Mouse (Mus musculus) kidney, postnatal 10 days (tissue): ENCODE data around the gene Eya4.

Experiments
- DNase-seq: peaks from one replicate; pipeline ENCODE4 v3.0.0; 2021; ENCODE audit warnings: mixed read lengths

Gene Eya4

DNA sequence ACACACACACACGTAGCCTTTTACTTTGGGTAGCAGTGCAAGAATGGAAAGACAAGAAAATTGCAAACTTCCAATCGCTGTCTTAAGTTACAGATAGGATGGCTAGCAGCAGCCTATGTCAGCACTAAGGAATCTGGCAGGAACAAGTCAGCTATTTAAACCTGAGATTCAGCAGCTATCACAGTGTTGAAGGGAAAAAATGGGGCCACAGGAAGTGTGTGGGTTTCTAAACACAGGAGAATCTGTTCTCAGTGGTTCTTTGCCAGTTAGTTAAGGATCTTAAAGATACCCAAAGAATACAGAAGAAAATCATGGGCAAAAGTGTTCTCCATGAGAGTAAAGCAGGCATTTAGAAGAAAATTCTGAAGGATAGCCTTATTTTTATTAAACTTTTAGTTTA lies 206.0 kb downstream of the Eya4 start:
- no peak for DNase-seq

DNA sequence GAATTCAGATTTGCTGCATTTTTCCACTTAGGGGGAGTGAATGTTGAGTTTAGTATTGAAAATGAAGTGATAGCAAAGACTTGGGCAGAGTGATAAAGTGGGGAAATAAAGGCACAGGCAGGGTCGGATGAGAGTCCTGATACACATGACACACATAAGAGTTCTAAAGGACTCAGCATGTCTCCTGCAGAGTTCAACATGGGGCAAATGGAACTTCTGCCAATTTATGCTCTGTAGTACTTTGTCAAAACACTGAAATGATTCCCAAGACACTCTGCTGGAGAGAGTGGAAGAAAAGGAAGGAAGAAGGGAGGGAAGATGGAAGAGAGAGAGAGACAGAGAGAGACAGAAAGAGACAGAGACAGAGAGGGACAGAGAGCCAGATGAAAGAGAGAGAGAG lies 222.6 kb downstream of the Eya4 start:
- no peak for DNase-seq

DNA sequence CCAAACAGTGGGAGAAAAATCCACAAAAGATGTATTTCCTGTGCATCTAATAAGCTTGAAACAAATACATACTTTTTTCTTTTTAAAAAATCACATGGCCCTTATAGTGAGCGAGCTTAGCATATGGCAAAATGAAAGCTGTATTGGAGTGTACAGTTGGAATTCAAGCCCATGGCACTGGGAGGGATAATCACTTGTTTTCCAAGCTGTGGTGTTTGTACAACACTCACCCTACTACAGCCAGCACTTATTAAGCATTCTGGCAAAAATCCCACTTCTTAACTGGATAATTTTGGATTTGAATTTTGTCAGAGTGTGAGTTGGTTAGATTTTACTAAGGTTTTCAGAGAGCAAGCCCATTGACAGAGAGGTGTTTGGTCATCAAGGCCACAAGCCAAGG lies 223.4 kb downstream of the Eya4 start:
- no peak for DNase-seq

DNA sequence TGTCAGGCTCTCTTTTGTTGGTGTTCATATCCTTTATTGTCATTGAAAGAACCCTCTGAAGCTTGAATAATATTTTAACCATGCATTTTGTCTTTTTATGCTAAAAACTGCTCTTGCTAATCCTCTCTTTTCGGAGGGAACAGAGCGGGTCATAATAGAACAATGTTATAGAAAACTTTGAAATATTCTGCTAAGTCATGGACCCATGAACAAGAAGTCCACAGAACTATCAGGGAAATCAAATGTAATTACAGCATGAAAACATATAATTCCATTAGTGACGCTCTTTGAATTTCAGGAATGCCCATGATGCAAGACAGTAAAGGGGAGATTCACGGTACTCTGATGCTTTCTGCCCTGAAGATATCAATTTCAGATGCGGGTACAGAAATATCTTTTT lies 224.1 kb downstream of the Eya4 start:
- no peak for DNase-seq

DNA sequence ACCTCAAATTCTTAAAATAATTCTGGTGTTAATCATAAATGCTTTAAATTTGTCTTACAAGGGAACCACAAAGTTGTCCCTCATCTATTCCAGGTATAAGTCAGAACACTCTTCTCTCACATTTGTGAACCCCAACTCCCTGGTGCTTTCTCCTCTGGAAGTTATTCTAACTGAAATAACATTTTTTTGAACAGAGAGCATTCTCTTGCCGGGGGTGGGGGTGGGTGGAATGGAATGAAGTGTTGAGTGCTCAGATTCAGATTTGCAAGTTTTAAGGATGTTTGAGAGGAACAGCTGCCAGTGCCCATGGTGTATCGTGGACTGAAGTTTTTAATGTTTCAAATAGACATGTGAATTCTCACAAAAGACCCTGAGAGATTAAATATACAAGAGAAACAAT lies 230.1 kb downstream of the Eya4 start:
- DNase-seq = no peak

DNA sequence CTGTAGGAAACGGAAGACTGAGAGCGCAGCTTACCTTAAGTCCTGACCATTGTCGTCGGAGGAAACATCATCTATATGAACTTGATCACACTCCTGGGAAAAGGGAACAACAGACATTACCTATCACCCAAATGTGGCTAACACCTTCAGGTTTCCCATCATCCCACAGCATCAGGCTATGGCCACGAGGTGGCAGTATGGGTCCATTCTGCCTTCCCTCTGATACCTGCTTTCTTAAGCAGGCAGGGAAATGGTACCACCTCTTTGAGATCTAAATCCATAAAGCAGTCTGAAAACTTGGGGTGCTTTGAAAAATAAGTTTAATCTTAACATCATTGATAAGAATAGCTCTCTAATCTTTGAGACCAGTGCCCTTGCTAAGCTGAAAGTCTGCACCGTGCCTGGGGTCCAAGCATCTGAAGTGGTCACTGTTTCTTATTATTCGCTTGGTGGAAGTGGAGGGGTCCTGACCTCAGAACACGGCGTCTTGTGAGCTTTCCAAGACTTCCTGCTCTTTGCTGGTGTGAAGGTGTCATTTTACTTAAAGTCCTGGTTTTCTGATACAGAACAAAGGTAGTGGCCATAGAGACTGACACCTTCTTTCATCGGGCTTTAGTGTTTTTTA lies 233.7 kb downstream of the Eya4 start:
- DNase-seq = peak; percentile 85

DNA sequence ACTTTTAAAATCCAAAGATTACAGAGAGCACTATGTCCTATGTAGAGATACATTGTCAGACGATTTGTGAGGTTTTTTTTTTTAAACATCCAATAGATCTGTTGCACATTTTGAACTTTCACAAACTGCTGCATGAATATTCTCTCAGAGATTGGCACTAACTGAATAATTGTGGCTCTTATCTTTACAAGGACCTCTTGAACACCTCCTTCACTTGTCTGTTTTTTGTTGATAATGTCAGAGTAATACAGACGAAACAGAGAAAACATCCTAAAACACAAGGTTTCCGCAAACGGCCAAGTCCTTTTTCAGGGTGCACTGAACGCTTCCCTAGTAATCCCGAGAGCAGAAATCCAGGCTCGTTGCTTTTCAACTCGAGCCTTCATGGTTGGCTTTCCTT lies 234.5 kb downstream of the Eya4 start:
- DNase-seq = no peak

DNA sequence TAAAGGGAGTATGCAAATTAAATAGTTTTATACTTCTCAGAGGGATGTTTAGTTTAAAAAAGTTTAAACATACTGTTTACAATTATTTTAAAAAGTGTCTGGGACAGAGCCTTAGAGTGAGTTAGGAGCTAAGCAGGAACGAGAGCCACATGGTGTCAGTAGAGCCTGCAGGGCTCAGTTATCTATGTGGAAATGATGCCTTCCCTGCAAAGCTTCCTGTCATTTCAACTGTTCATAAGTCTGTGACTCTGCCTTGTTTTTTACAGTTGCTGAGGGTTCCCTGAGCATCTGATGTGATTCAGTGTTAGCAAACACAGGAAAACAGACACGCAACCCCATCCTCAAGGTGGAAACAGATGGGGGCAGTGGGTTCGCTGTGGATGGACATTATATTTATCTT lies 235.3 kb downstream of the Eya4 start:
- DNase-seq = no peak

DNA sequence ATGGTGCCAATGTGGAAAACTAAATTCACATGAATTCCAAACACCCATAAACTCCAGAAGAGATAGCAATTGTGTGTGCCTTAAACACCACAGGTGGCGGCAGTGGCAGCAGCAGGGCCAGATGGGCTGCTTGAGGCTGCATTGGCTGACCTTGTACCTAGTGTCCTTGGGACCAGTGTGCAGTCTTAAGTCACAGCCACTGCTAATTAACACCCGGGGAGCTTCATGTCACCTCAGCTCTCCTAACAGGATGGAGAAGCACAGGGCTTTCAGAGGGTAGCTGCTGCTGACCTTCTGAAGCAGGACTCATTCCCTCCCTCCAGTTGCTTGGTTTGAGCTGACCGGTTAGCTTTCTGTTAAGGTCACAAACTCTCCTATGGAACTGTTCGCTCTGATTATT lies 242.5 kb downstream of the Eya4 start:
- DNase-seq = no peak

DNA sequence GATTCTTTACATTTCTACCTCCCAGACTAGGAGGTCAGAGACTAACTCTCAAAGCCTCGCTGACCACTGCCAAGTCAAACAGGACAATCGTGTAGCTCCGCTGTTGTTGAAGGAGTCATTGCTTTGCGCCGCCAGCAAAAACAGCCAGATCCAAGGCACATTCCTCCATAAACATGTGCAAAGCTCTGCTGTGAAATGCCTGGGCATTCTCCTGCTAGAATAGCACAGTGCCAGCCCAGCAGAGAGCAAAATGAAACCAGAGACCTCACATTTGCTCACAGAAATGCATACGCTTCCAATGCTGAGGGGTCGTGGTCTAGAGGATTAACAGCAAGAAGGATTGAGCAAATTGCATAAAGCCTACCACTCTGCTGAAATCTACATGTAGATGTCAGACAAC lies 258.1 kb downstream of the Eya4 start:
- DNase-seq = no peak

DNA sequence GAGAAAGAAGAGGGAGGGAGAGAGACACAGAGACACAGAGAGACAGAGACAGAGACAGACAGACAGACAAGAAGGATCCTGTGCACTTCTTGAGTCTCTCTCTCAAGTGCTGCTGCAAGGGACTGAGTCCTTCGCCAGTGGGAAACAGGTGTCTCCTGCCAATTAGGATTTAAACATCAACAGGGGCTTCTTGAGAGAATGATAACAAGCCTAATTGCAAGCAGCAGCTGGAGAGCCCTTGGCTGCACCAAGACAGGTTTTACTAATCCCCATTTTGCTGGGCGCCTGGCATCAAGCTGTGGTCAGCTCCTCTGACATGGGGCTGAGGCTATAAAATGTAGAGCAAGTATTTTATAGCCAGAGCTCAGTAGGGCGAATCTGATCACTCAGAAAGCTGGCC lies 259.0 kb downstream of the Eya4 start:
- no peak for DNase-seq

DNA sequence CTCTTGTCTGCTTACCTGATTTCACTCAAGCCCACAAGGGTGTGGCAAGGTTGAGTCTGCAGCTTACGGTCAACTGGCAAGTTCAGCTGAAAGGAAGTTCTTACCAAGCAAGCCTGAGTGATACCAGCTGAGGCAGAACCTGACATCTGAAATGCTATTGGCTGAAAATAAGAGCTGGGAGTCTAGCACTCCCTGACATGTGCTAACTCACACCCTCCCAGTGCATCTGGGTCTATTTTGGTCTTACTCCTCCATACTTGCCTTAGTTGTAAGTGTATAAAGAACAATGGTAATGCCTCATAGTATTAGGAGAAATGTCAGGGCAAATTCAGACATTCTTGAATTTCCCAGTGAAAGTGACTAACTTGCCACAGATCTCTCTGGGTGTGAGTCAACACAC lies 260.3 kb downstream of the Eya4 start:
- no peak for DNase-seq

DNA sequence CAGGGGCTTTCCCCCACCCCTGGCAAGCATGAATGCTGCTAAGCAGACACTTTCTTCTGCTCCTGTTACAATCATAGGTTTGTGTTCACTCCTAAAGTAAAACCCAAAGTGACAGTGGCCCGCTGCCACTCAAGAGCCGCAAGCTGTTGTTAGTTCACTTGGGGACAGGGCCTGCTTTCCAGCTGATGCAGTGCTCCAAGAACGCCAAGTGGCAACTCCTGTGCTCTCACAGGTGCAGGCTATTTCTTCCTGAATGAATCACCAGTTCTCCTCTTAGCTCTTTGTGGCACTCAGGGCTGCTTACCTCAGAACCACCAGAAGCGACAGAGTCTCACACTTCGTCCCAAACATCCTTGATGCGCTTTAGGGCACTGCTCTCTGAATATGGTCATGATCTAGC lies 261.3 kb downstream of the Eya4 start:
- no peak for DNase-seq

DNA sequence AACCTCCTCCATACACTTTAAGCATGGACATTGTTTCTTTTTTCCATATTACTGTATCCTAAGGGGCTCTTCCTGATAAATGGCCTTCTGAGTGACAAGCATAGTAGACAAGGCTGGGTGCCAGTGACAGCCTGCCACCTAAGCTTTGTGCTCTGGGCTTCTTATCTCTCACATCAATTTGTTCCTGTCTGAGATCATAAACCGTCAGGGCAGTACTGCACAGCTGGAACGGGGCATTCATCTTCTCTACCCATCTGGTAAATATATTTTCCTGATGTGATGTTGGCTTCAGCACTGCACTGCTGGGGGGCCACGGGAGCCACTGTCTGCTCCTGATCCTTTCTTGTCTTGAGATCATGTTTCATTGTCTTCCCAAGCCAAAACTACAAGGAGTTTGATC lies 261.8 kb downstream of the Eya4 start:
- DNase-seq = no peak

DNA sequence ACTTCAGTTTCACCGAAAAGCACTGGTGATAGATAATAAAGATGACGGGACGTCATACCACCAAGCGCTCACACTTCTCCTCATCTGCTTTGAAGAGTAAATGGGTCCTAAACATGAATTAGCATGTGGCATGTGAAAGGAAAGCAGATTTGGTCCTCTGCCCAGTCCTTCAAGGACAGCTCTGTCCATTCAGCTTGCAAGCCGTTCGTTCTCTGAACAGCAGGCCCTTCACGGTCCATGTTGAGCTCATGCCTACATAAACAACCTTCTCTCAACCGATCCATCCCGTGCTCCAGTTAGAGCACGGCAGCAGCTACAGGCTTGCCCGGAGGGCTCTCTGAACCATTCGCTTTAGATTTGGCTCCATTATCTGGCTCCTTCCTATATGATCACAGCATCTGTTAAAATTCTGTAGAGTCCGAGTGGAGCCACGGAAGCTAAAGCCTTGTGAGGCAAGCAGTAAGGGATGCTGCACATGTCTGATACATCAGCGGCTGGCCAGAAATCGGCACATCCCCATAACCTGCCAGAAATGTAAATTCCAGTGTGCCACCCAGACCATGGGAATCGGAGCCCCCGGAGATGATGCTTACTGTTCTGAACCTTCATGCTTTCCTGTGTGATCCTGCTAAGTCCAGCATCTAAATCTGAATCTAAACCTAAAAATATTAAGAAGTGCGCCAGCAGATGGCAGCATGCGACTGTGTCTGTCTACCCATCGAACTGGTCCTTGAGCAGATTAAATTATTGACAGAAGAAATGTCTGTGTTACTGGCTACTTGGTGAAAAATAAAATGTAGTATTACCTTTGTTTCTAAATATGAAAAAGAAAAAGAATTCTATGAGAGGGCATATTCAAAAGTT lies 264.0 kb downstream of the Eya4 start:
- peak; percentile 85 for DNase-seq

DNA sequence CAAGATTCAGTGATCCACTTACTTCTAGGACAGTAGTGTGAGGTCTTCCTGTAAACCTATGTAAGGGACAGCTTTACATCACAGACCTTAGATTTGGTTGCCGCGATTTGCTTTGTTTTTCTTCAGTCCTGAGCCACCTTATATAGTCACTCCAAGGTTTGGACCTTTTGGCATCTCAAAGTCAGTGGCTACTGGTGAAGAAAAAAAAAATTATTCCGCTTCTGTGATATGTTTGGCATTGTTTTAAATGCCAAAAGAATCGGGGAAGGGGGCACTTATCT lies 269.1 kb downstream of the Eya4 start:
- DNase-seq = no peak

DNA sequence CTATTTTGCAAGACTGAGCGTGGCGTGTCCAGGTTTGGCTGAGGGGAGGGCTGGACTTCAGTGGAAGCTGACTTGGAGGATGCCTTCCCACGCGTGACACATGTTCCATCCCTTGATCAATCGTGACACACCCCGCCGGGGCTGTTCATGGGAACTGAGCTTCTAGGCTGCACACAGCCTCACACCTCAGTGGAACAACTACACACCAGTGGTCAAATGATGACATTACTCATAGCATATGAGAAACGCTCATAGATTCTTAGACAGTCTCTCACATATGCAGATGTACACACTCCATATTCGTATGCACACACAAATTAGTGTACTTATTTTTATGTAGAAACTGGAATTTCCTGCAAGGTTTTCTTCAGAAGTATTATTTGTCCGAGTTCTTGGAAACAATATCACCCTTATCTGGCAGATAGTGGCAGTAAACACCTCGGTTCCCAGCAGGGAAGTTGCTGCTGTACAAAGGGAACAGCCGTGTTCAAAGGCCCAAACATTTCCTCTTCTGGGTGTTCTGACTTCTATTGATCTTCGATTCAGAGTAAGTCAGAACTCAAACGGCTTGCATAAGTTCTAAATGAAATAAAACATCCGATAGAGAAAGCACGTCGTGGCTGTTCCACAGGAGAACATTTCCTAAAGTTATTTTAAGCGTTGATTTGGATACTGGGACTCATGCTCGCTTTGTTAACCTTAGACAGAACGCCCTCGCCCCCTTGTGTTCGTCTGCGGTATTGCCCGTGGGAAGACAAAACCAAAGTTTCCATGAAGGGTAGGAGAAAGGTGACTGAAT lies 269.6 kb downstream of the Eya4 start:
- DNase-seq = peak; percentile 93

DNA sequence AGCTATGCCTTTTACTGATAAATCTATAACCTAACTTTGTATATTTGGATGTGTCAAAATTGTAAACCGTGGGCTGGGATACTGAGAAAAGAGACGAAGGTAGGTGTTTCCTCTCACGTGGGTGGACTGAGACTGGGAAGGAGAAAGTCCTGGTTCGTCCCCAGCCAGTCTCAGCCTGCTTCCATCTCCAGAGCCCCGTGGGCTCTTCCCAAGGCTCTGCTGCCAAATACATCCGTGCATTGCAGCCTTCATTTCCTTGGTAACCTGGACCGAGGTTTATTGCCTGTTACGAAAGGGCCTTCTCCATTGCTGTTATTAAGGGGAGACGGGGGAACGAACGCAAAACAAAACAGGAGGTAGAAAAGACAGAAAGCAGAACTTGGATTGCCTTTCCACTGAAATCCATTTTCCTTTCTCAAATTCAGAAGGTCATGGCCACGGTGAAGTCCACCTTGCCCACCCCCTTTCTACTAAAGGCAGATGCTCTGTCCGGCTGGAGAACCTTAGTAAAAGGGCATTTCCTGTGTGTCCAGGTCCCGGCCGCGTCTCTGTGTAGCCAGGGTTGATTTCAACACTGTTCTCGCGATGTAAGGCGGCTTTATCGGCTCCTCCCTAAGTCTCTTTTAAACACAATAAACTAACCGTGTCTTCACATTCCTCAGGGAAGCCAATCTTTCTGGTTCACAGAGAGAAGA lies 273.7 kb downstream of the Eya4 start:
- peak; percentile 66 for DNase-seq

DNA sequence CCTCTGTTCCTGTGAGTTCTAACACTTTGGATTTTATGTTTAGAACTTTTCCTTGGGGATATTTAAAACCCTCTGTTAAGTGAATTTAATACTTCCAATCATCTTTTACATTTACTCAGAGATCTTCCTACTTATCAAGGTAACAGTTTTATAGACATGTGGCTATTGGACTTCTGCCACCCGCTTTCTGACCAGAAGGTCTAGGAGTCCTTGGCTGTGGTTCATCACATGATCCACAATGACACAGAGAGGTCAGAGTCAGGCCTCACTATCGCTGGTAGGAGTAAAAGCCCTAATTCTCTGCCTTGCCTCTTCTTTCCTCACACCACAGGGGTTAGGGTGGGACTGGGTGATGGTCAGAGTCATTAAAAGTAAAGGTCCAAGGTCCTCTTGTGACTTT lies 277.2 kb downstream of the Eya4 start:
- no peak for DNase-seq

DNA sequence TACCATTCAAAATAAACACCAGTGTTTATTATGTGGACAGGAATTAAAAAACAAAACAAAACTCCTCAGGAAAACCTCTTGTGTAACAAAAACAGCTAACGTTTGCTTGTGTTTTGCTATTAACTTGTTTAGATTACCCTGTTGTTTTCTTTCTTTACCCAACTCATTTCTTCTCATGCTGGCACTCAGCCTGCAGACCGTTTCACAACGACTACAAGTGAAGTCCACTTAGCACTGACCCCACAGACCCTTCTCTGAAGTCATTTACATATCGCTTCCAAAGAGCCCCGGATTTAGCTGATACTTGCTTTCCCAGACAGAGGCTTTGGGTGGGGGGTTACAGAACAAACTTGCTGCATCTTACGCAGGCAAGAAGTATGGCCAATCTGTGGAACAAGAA lies 286.9 kb downstream of the Eya4 start:
- DNase-seq = no peak

DNA sequence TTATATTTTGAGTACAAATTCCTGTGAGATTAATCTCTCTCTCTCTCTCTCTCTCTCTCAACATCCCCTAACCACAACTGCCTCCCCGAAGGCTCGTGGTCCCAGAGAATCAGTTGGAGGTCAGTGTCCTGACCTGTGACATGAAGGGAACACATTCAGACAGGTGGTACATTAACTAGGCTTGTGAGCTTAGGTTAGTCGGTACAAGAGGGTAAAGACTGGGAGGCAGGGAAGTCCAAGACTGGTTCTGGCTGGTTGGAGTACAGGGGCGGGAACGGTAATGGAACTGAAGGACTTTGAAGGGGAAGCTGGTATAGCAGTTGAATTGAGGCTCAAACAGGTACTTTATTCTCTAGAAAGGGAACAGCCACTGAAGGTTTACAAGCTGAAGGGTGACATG lies 287.9 kb downstream of the Eya4 start:
- DNase-seq = no peak

DNA sequence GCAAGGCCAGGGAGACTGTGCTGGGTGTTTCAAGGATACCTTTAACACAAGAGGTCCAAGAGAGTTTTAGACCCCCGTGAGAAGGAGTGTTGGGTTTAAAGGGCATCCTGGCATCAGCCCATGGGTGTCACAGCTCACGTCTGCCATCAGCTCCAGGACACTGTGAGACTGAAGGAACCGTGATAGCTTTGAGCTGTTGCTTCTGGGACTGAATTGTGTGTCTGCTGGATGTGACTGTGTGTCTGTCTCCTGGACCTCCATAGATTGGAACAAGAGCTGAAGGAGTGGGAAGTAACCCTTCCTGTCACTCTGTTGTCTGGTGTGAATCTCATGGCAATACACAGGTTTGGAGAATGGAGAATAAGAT lies 289.9 kb downstream of the Eya4 start:
- no peak for DNase-seq

DNA sequence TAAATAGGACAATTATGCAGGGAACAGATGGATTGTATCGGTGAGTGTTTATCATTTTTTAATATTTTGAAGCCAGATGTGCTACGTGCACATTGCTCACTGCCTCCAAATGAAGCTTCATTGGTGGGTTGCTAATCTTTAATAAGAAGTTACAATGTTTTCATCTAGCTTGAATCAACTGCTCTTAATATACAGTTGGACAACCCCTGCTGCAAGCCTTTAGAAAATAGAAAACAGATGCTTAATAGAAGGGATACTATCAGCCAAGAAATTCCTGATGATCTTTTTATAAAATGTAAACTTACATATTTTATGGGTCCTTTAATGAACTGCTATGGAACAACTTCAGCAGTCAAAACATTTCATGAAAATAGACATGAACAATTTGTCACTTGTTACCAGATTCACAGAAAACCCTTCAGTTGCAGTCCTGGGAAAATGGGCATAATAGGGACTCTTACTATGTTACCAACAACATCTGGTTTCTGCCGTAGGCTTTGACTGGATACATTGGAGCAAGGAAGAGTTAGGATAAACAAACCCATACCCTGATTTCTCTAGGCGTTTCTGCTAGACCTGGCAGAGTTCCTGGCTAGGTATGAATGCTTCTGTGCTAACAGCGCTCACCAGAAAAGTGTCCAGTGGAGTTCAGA lies 290.4 kb downstream of the Eya4 start:
- no peak for DNase-seq
